Mouse (Mus musculus) small intestine, adult 2 months (tissue): Measurements from ENCODE around the gene Cnmd. TPM values are rescaled to one million over a fixed set of nuclear protein-coding genes. Genes with fewer than 3 reads are reported as not detected.
A peak's percentile ranks its signal among the peaks of the same experiment; 100 is the strongest.

Experiments used
- H3K27ac ChIP-seq: fragments of 200-500 bp; 2 replicates; pipeline ENCODE4 v1.5.1; 2012; ENCODE audit warnings: low read depth, low read length, control low read depth, inconsistent platforms; ENCODE audit not compliant: insufficient read depth
- H3K27me3 ChIP-seq: fragments of 200-500 bp; 2 replicates; pipeline ENCODE4 v1.6.1; 2012; ENCODE audit warnings: mild to moderate bottlenecking, moderate library complexity, low read length, inconsistent platforms; ENCODE audit not compliant: control insufficient read depth, insufficient read depth
- H3K36me3 ChIP-seq: fragments of 200-500 bp; 2 replicates; pipeline ENCODE4 v1.6.1; 2012; ENCODE audit warnings: mild to moderate bottlenecking, low read length, control low read depth, inconsistent platforms; ENCODE audit not compliant: control insufficient read depth, insufficient read depth
- H3K4me1 ChIP-seq: fragments of 200-500 bp; 2 replicates; pipeline ENCODE4 v1.6.1; 2012; ENCODE audit warnings: low read length, inconsistent platforms, mixed read lengths; ENCODE audit not compliant: control insufficient read depth, insufficient read depth, insufficient read length
- H3K4me3 ChIP-seq: fragments of 200-500 bp; 2 replicates; pipeline ENCODE4 v1.5.1; 2012; ENCODE audit warnings: low read depth, mild to moderate bottlenecking, control low read depth, inconsistent platforms, low read length, moderate library complexity
- CTCF ChIP-seq: fragments of 200-500 bp; IDR thresholded peaks from 2 replicates; pipeline ENCODE4 v1.5.1; 2012; ENCODE audit warnings: low read depth, mild to moderate bottlenecking, control low read depth, inconsistent platforms, low read length, moderate library complexity, mixed read lengths; ENCODE audit not compliant: insufficient replicate concordance, insufficient read length; ENCODE audit errors: extremely low read depth
- POLR2A ChIP-seq: fragments of 200-500 bp; IDR thresholded peaks from 2 replicates; pipeline ENCODE4 v1.6.1; 2012; ENCODE audit warnings: low read depth, mild to moderate bottlenecking, control low read depth, inconsistent platforms, low read length, moderate library complexity
- WGBS: fragments of 180-500 bp; shearing (Covaris S2); methylation state at CpG from one replicate; pipeline ENCODE4 v1.1.7; 2018; 5-methylcytosine and 5-hydroxymethylcytosine counted together
- polyA plus RNA-seq: library from polyadenylated mRNA; depleted of rRNA; stranded (reverse); fragments of >200 nt; gene quantifications from 2 replicates; pipeline ENCODE4 v1.2.3, GENCODE M21; 2012

Gene Cnmd
- polyA plus RNA-seq, 1 experiment: not detected

- Histone ChIP-seq H3K4me1 (peaks cover 3% of the 10 kb centered on the region; the same call in 1 of the 2 replicates), H3K36me3 (no peaks in the 10 kb centered on the region), H3K27me3 (no peaks in the 10 kb centered on the region), H3K4me3 (peak overlapping the region; percentile 54), H3K27ac (no peak overlapping the region)
- WGBS: 13% methylated on average over 33 of the region's 33 CpGs
- TF ChIP-seq POLR2A: no peak
- peak; percentile 80 for TF ChIP-seq CTCF
Observed at GRCm38 (mm10) chr14:79661005-79661917, 709 bp downstream of the Cnmd start.

- Histone ChIP-seq H3K27me3 (no peaks in the 10 kb centered on the region), H3K4me3 (no peak overlapping the region), H3K36me3 (no peaks in the 10 kb centered on the region), H3K4me1 (peaks cover 3% of the 10 kb centered on the region; the same call in 1 of the 2 replicates), H3K27ac (no peak overlapping the region)
- TF ChIP-seq POLR2A (no peak), CTCF (no peak)
- WGBS: 35% methylated on average over 5 of the region's 5 CpGs
Observed at GRCm38 (mm10) chr14:79660467-79660866, 1.5 kb downstream of the Cnmd start.

GRCm38 (mm10) chr14:79658748-79659508 lies 3.0 kb downstream of the Cnmd start:
- no peaks in the 10 kb centered on the region for H3K36me3 ChIP-seq
- TF ChIP-seq POLR2A (no peak), CTCF (no peak)
- 86% methylated on average over 6 of the region's 6 CpGs for WGBS

GRCm38 (mm10) chr14:79658286-79658685 lies 3.7 kb downstream of the Cnmd start:
- Histone ChIP-seq H3K27ac (no peak overlapping the region), H3K4me1 (peaks cover 3% of the 10 kb centered on the region; the same call in 1 of the 2 replicates), H3K27me3 (no peaks in the 10 kb centered on the region), H3K4me3 (no peak overlapping the region), H3K36me3 (no peaks in the 10 kb centered on the region)
- 84% methylated on average over 5 of the region's 5 CpGs for WGBS
- TF ChIP-seq POLR2A: no peak
- TF ChIP-seq CTCF: no peak

More at GRCm38 (mm10) chr14:79658748-79659508, 3.0 kb downstream of the Cnmd start:
- no peak overlapping the region for H3K27ac ChIP-seq
- no peak overlapping the region for H3K4me3 ChIP-seq
- peaks cover 3% of the 10 kb centered on the region; the same call in 1 of the 2 replicates for H3K4me1 ChIP-seq
- H3K27me3 ChIP-seq: no peaks in the 10 kb centered on the region

- Histone ChIP-seq H3K4me3 (no peak overlapping the region), H3K27ac (no peak overlapping the region)
- WGBS: 63% methylated on average over 4 of the region's 4 CpGs
Observed at GRCm38 (mm10) chr14:79652654-79653053, 9.3 kb downstream of the Cnmd start.

GRCm38 (mm10) chr14:79649680-79650079 lies 12.3 kb downstream of the Cnmd start:
- WGBS: 57% methylated on average over 3 of the region's 3 CpGs

More at GRCm38 (mm10) chr14:79652654-79653053, 9.3 kb downstream of the Cnmd start:
- Histone ChIP-seq H3K36me3 (no peaks in the 10 kb centered on the region), H3K27me3 (no peaks in the 10 kb centered on the region), H3K4me1 (no peaks in the 10 kb centered on the region)
- TF ChIP-seq CTCF (no peak), POLR2A (no peak)

GRCm38 (mm10) chr14:79645378-79645777 lies 16.6 kb downstream of the Cnmd start:
- WGBS: 55% methylated on average over 11 of the region's 11 CpGs

More at GRCm38 (mm10) chr14:79649680-79650079, 12.3 kb downstream of the Cnmd start:
- H3K4me3 ChIP-seq: no peak overlapping the region
- no peaks in the 10 kb centered on the region for H3K4me1 ChIP-seq
- no peaks in the 10 kb centered on the region for H3K36me3 ChIP-seq
- no peaks in the 10 kb centered on the region for H3K27me3 ChIP-seq
- TF ChIP-seq POLR2A (no peak), CTCF (no peak)
- no peak overlapping the region for H3K27ac ChIP-seq

More at GRCm38 (mm10) chr14:79645378-79645777, 16.6 kb downstream of the Cnmd start:
- TF ChIP-seq POLR2A (no peak), CTCF (no peak)
- no peak overlapping the region for H3K4me3 ChIP-seq
- H3K27me3 ChIP-seq: no peaks in the 10 kb centered on the region
- H3K4me1 ChIP-seq: no peaks in the 10 kb centered on the region
- H3K27ac ChIP-seq: no peak overlapping the region
- no peaks in the 10 kb centered on the region for H3K36me3 ChIP-seq
